Mouse (Mus musculus) right cerebral cortex, adult 2 months (tissue): Measurements from ENCODE around the gene Tnnt3.

Experiments used
- DNase-seq, 2 experiments: peaks; one replicate each; pipeline ENCODE4 v3.0.0; 2021 to 2022; ENCODE audit warnings: low spot score in 2 of 2

Gene Tnnt3

GRCm38 (mm10) chr7:142498575-142498974 lies at the start of gene Tnnt3:
Gene Tnnt3 (plus strand): TSS chr7:142498836.
- no peak for DNase-seq

GRCm38 (mm10) chr7:142449038-142449617 lies 49.5 kb upstream of the Tnnt3 start:
- no peak for DNase-seq

- DNase-seq = no peak
Observed at GRCm38 (mm10) chr7:142454706-142455105, 43.9 kb upstream of the Tnnt3 start.

GRCm38 (mm10) chr7:142455251-142455650 lies 43.4 kb upstream of the Tnnt3 start:
- DNase-seq = no peak

- DNase-seq = no peak
Observed at GRCm38 (mm10) chr7:142456806-142457205, 41.8 kb upstream of the Tnnt3 start.

GRCm38 (mm10) chr7:142457227-142457811 lies 41.3 kb upstream of the Tnnt3 start:
- peak; percentile 19 to 31 for DNase-seq

GRCm38 (mm10) chr7:142458026-142458425 lies 40.6 kb upstream of the Tnnt3 start:
- no peak for DNase-seq

GRCm38 (mm10) chr7:142458676-142459298 lies 39.8 kb upstream of the Tnnt3 start:
- no peak for DNase-seq

- no peak for DNase-seq
Observed at GRCm38 (mm10) chr7:142459299-142459691, 39.3 kb upstream of the Tnnt3 start.

GRCm38 (mm10) chr7:142460636-142461077 lies 38.0 kb upstream of the Tnnt3 start, which contains the start of gene Lsp1:
Gene Lsp1 (plus strand): TSS chr7:142460809.
- no peak for DNase-seq

GRCm38 (mm10) chr7:142461446-142461845 lies 37.2 kb upstream of the Tnnt3 start:
- no peak for DNase-seq

GRCm38 (mm10) chr7:142462190-142462589 lies 36.4 kb upstream of the Tnnt3 start:
- DNase-seq = no peak

GRCm38 (mm10) chr7:142462594-142463078 lies 36.0 kb upstream of the Tnnt3 start:
- no peak for DNase-seq

- DNase-seq = peak; percentile 9 to 15
Observed at GRCm38 (mm10) chr7:142470171-142470691, 28.4 kb upstream of the Tnnt3 start.

- no peak for DNase-seq
Observed at GRCm38 (mm10) chr7:142470808-142471413, 27.7 kb upstream of the Tnnt3 start.

GRCm38 (mm10) chr7:142471414-142471861 lies 27.2 kb upstream of the Tnnt3 start:
- no peak for DNase-seq

GRCm38 (mm10) chr7:142471884-142472570 lies 26.6 kb upstream of the Tnnt3 start:
- DNase-seq = no peak

GRCm38 (mm10) chr7:142472936-142473335 lies 25.7 kb upstream of the Tnnt3 start:
- no peak for DNase-seq

- DNase-seq = no peak
Observed at GRCm38 (mm10) chr7:142473476-142473875, 25.2 kb upstream of the Tnnt3 start.

- no peak for DNase-seq
Observed at GRCm38 (mm10) chr7:142474799-142475198, 23.8 kb upstream of the Tnnt3 start.

GRCm38 (mm10) chr7:142475641-142476040 lies 23.0 kb upstream of the Tnnt3 start:
- DNase-seq = no peak

- DNase-seq = no peak
Observed at GRCm38 (mm10) chr7:142476271-142476670, 22.4 kb upstream of the Tnnt3 start.
